Mouse (Mus musculus) frontal cortex, postnatal 10 days (tissue): Measurements from ENCODE around the gene Gtf2f2.

Source experiments
- DNase-seq, 2 experiments: peaks; one replicate each; pipeline ENCODE4 v3.0.0; 2022; ENCODE audit warnings: low spot score in 2 of 2, mixed read lengths in 1 of 2

Gtf2f2 gene

DNA sequence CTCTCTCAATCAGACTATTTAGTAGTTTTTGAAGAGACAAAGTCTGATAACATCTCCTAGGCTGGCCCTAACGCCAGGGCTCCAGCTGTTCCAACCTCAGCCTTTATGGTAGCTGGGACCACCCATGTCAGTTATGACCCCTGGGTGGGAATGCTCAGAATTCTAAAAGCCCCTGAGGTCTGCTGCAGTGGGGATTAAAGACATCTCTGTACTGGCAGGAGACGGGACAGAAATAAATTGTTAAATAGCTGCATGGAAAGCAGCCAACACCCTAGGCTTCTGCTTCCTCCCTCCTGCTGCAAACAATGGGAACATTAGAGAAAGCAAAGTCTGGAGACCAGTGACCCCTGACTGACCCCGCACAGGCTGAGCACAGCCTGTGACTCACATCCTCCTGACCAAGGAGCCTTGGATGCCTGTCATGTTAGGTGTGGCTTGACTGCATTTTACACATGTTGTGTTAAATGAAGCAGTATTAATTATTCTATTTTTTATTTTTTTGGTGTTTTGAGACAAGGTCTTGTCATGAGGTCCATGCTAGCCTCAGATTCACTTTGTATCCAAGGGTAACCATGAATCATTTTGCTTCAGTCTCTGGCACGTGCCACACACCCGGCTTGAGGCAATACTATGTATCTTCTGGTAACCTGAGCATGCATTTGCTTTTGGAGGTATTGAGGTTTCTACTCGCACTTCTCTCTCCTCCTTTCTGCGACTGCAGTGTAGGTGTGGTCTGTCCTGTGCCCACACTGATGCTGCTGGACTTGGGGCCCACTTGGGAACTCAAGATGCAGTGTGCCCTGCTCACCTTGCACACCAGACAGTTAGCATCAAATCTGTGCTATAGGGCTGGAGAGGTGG is 146.9 kb downstream of the Gtf2f2 start:
- DNase-seq = no peak

DNA sequence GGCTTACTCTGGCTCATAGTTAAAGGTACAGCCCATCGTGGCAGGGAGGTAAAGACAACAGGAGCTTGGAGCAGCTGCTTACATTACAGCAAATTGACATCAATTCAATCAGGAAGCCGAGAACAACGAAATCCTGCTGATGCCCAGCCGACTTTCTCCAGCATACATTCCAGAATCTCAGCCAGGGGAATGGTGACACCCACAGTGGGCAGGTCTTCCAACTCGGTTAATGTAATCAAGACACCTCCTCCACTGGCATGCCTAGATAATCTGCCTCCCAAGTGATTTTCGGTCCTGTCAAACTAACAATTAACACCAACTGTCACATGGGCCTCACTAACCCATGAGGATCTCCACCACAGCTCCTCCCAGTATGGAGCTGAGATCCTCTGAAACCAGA is 148.0 kb downstream of the Gtf2f2 start:
- no peak for DNase-seq

DNA sequence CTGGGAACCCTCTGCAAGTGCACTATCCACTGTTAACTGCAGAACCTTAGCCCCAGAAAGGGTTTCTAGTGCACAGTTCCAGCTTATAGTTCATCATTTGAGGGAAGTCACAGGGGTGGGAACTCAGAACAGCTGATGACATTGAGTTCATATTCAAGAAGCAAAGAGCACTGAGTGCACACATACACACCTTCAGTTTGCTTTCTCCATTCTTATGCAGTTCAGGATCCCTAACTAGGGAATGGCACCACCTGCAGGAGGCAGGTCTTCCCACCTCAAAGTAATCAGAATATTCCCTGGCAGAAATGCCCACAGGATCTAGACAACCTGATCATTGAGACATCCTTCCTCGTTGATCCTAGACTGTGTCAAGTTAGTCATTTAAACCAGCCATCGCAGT is 151.0 kb downstream of the Gtf2f2 start:
- no peak for DNase-seq

DNA sequence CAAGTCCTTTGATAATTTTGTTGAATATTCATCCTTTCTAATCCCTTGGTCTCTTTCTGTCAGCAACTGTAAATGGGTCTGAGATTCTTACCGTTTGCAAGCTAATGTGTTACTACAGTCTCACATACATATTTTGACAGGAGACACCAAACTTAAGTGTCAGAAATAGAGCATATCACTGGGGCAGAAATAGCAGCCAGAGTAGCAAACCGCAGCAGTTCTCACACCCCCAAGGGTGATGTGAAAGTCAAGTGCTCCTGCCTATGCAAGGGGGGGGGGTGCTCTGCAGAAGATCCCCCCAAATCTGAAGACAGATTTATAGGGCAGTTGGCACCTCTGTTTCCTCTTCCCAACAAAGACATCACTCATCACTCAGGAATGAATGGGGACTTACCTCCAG is 152.5 kb downstream of the Gtf2f2 start:
- no peak for DNase-seq

DNA sequence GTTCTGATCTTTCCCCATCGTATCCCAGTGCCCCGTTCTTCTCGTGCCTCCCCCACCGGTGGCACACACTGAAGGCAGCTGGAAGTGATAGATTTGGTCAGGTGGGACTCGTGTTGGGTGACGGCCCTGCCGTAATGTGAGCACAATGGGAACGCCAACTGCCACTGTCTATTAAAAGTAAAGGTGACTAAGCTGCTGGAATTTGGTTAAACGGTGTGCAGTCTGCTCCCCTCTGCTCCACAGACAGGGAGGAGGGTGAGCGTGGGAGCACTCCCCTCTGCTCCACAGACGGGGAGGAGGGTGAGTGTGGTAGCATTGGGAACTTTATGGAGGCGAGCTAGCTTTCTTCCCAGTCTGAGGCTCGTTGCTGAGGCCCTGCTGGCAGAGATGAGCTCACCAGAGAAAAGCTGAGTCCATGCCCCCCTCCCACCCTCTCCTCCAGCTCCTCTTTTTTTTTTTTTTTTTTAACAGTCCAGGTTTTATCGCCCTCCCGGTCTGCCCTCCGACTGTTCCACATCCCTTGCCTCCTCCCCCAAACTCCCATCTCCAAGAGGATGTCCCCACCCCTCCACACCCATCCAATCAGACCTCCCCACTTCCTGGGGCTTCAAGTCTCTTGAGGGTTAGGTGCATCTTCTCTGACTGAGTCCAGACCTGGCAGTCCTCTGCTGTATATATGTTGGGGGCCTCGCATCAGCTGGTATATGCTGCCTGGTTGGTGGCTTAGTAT is 155.2 kb downstream of the Gtf2f2 start:
- DNase-seq = no peak

DNA sequence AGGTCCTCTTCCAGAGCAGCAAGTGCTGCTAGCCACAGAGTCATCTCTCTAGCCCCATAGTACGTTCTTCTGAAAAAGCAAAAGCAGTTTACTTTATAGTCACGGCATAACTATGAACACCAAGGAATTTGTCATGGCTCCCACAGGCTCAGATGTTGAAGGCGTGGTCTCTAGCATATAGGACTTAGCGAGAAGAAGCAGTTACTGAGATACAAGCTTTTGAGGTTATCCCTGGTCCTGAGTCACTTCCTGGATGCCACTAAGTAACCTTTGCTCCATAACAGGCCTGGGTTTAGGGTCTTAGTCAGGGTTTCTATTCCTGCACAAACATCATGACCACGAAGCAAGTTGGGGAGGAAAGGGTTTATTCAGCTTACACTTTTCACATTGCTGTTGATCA is 158.6 kb downstream of the Gtf2f2 start:
- no peak for DNase-seq

DNA sequence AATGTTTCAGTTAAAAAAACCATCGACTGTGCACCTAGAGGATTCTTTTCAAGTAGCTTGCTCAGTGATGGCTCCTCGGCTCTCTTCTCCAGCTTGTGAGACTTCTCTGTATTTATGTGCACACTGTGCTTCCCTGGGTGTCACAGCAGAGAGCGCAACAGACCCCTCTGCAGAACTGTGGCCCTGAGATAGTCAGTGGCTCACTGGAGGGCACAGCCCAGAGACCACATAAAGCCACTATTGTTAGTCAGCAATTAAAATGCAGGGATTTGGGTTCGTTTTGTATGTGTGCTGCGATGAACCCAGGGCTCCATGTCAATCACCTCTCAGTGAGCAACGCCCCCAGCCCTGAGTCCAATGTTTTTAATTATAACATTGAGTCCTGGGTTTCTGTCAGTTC is 159.8 kb downstream of the Gtf2f2 start:
- DNase-seq = no peak

DNA sequence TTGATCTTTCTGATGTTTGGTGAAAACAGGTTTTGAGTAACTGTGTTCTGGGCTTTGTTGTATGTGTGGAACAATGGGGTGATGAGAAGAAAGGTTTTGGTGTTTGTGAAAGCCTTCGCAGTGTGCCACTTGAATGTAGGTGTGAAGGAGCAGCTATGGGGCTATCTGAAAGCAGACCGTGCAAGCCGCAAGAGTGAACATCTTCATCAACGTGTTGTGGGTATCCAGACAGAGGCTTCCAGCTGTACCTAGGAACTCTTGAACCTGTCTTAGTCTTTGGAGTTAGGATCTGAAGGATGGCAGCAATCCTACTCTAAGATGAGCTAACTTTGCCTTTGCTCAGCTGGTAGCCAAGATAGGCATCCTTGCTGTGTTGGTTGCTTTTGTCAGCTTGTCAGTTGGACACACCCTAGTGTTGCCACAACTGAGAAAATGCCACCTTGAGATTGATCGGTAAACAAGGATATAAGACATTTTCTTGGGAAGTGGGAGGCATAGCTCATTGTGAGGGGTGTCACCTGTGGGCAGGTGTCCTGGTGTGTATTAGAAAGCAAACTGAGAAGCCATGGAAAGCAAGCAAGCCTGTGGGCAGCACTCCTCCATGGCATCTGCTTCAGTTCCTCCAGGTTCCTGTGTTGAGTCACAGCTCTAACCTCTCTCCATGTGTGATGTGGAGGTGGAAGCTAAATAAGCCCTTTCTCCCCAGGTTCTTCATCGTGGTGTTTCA is 160.7 kb downstream of the Gtf2f2 start:
- DNase-seq = no peak

DNA sequence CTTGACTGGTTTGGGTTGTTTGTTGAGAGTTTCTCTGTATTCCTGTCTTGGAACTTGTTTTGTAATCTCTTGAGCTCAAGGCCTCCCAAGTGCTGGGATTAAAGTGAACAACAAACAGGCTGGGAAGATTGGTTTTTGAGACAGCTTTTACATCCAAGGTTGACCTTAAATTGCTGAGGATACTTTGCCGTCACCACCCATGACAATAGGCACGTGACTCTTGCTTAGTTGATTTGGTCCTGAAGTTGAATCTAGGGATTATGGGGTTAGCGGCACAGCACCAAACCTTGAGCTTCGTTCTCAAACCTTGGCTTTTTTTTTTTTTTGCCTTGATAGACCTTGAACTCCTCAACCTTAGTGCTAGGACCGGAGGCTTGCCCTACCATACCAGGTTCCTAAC is 161.4 kb downstream of the Gtf2f2 start:
- DNase-seq = no peak

DNA sequence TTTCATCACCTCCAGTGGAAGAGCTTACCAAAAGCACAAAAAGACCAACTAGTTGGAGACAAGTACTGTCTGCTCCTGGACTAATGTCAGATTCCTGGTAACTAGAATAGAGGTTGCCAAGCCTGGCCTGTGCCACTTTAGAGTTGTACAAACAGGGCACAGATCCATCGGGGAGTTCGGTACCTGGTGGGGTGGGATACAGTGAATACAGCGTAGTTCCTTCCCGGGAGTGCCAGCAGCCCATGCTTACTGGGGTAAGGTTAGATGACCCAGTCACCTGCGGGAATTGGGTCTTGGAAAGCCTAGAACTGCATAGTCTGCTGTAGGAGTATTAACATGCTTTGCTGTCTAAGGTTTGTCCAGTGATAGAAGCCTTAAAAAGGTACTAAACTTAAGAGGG is 162.2 kb downstream of the Gtf2f2 start:
- DNase-seq = no peak

DNA sequence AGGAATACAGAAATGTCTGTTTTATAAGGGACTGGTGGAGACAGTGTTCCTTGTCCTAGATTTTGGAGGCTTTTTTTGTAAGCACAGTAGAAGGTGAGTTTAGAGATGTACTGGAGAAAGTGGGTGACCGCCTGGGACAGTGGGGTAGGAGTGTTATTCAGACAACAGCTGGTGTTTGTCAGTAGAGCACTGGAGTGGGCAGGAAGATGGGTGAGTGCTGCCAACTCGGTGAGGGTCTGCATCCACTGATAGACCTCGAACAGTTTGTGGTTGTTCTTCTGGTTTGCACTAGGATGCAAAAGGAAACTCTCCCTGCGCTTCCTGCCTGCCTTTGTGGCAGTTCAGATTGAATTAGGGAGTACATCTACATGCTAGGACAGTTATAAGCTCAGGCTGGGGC is 163.0 kb downstream of the Gtf2f2 start:
- no peak for DNase-seq
